In genomic region chr1:184035346-184035903, GRCm38 (mm10) we compare ENCODE assay signal across 8 mouse cellular contexts. TPM values are rescaled to one million over a fixed set of nuclear protein-coding genes. Genes with fewer than 3 reads are reported as not detected.
DNase-seq lines count a peak whose midpoint lies in the region; ATAC-seq lines count a peak whose summit lies in the region.

No protein-coding gene starts in this region.

- peak overlapping the region; percentile 80 for H3K4me2 ChIP-seq in heart, embryonic 11.5 days
- peak overlapping the region; percentile 99 for H3K4me2 ChIP-seq in liver, embryonic 12.5 days

- H3K9ac ChIP-seq in heart, embryonic 11.5 days (ENCODE audit: low read depth, low read length) = peak overlapping the region; percentile 73
- peak overlapping the region; percentile 79 for H3K9ac ChIP-seq in liver, embryonic 12.5 days

- peak overlapping the region; percentile 98 for H3K27ac ChIP-seq in heart, embryonic 11.5 days (ENCODE audit: low read depth, low read length)
- peak overlapping the region; percentile 98 for H3K27ac ChIP-seq in forebrain, embryonic 10.5 days
- no peak overlapping the region for H3K27ac ChIP-seq in liver, embryonic 12.5 days

- no peaks in the 10 kb centered on the region for H3K27me3 ChIP-seq in heart, embryonic 11.5 days (ENCODE audit: control insufficient read depth, insufficient read depth, low read length)
- H3K27me3 ChIP-seq in forebrain, embryonic 10.5 days (ENCODE audit: poor library complexity, severe bottlenecking) = peaks cover 33% of the 10 kb centered on the region
- peaks cover 3% of the 10 kb centered on the region; the same call in 1 of the 2 replicates for H3K27me3 ChIP-seq in liver, embryonic 12.5 days (replicated peaks)

- H3K4me1 ChIP-seq in heart, embryonic 11.5 days (ENCODE audit: control insufficient read depth, insufficient read depth, low read length) = peaks cover 22% of the 10 kb centered on the region
- peaks cover 31% of the 10 kb centered on the region for H3K4me1 ChIP-seq in forebrain, embryonic 10.5 days
- peaks cover 33% of the 10 kb centered on the region for H3K4me1 ChIP-seq in liver, embryonic 12.5 days

- H3K36me3 ChIP-seq in heart, embryonic 11.5 days (ENCODE audit: control insufficient read depth, insufficient read depth, low read length) = peaks cover 4% of the 10 kb centered on the region; the same call in 1 of the 2 replicates
- H3K36me3 ChIP-seq in forebrain, embryonic 10.5 days (replicated peaks) = peaks cover 23% of the 10 kb centered on the region
- peaks cover 5% of the 10 kb centered on the region; the same call in 1 of the 2 replicates for H3K36me3 ChIP-seq in liver, embryonic 12.5 days

- WGBS in heart, embryonic 11.5 days (ENCODE audit: insufficient replicate concordance) = 5% methylated on average over 12 of the region's 12 CpGs
- 9% methylated on average over 12 of the region's 12 CpGs for WGBS in forebrain, embryonic 10.5 days
- WGBS in liver, embryonic 12.5 days (ENCODE audit: insufficient replicate concordance) = 14% methylated on average over 12 of the region's 12 CpGs

- H3K4me3 ChIP-seq in heart, embryonic 11.5 days (ENCODE audit: low read depth, low read length) = peak overlapping the region; percentile 74
- H3K4me3 ChIP-seq in forebrain, embryonic 10.5 days = peak overlapping the region; percentile 84
- H3K4me3 ChIP-seq in liver, embryonic 12.5 days = peak overlapping the region; percentile 80

- H3K9me3 ChIP-seq in heart, embryonic 11.5 days (replicated peaks; ENCODE audit: control insufficient read depth, low read length) = no peaks in the 10 kb centered on the region
- H3K9me3 ChIP-seq in forebrain, embryonic 10.5 days = no peaks in the 10 kb centered on the region
- H3K9me3 ChIP-seq in liver, embryonic 12.5 days (replicated peaks) = no peaks in the 10 kb centered on the region

- no peak for ATAC-seq in heart, embryonic 11.5 days (replicated peaks; ENCODE audit: insufficient number of reproducible peaks, low FRiP score, low TSS enrichment)
- ATAC-seq in liver, embryonic 12.5 days = no peak

- DNase-seq in heart, adult 18-20 months = no peak
- peak; percentile 49 for DNase-seq in CD4-positive helper T cell, adult 2 months (ENCODE audit: low read depth, low spot score)
- DNase-seq in forebrain, embryonic 10.5 days (ENCODE audit: extremely low spot score, low spot score) = no peak
- no peak for DNase-seq in layer of hippocampus, adult 9-11 months
- no peak for DNase-seq in adrenal gland, postnatal 25 days
- no peak for DNase-seq in layer of hippocampus, postnatal 10 days (ENCODE audit: low spot score in 2 of 2)

RNA-seq across cellular contexts. Expression of gene 1700056E22Rik, which starts 1.3 kb away (rescaled TPM):
- polyA plus RNA-seq in heart, embryonic 11.5 days (2014; fragmentation: Nextera tagmentation; extraction: Ambion mirVana) = 1.8 and 2.5 TPM in 2 replicates
- 1 to 10 TPM in 1 of 2 experiments, under 1 TPM in 1; 0.55 to 1.6 TPM for total RNA-seq in heart, adult 18-20 months (2021)
- polyA plus RNA-seq in forebrain, embryonic 10.5 days (2016; fragmentation: Nextera tagmentation; extraction: Ambion mirVana) = 1.0 TPM in 2 replicates
- polyA plus RNA-seq in liver, embryonic 12.5 days (2016; fragmentation: Nextera tagmentation; extraction: Ambion mirVana) = 0.85 and 0.98 TPM in 2 replicates
- 1.1 and 2.4 TPM in 2 replicates for total RNA-seq in adrenal gland, postnatal 25 days (2021)
- total RNA-seq in layer of hippocampus, postnatal 10 days (2021) = under 1 TPM in 1 of 2 experiments, not detected in 1; 0.36 TPM

RNA-seq across cellular contexts. Expression of gene Dusp10, which starts 22.3 kb away (rescaled TPM):
- polyA plus RNA-seq in heart, embryonic 11.5 days (2014; fragmentation: Nextera tagmentation; extraction: Ambion mirVana) = 14.4 and 14.8 TPM in 2 replicates
- total RNA-seq in heart, adult 18-20 months (2021) = 1 to 10 TPM; 3.6 to 5.0 TPM
- 4.3 and 6.3 TPM in 2 replicates for polyA plus RNA-seq in forebrain, embryonic 10.5 days (2016; fragmentation: Nextera tagmentation; extraction: Ambion mirVana)
- 3.8 and 4.1 TPM in 2 replicates for polyA plus RNA-seq in liver, embryonic 12.5 days (2016; fragmentation: Nextera tagmentation; extraction: Ambion mirVana)
- 6.6 and 8.6 TPM in 2 replicates for total RNA-seq in adrenal gland, postnatal 25 days (2021)
- 1 to 10 TPM; 2.9 to 3.2 TPM for total RNA-seq in layer of hippocampus, postnatal 10 days (2021)
